Mouse (Mus musculus) left cerebral cortex, postnatal 4 days (tissue): ENCODE measurements at regions not wholly inside any gene's neighbourhood (a gene's known extent, or its start where the extent isn't known, plus 50 kb on each side); places are given as distances from the start of the nearest gene placed in this dataset.
A peak's percentile ranks its signal among the peaks of the same experiment; 100 is the strongest.

Source experiments
- DNase-seq: peaks from one replicate; pipeline ENCODE4 v3.0.0-alpha.2; 2022
- intact Hi-C: fragments of 180-260 bp; cut with DNase I; formaldehyde crosslinking; loops from one replicate; pipeline ENCODE4 v1.15.1; 2025

DNA sequence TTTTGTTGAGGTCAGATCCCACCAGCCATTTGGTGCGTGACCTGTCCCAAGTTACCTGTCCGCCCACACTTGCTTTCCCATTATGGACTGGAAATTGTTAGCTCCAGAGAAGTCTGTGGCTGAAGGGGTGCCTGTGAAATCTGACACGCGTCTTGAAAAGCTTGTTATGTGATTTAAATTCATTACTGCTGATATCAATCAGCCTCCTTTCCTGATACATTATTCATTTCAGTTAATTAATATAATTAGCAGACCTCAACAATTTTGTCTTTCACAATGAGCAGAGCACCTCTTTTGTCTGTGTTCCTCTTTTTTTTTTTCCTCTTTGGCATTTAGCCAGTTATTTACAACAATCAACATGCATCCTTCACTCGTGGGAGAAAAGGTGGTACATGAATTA, 58.6 kb upstream of the Grip1 start:
- intact Hi-C loops: no loop called here
- DNase-seq: no peak

DNA sequence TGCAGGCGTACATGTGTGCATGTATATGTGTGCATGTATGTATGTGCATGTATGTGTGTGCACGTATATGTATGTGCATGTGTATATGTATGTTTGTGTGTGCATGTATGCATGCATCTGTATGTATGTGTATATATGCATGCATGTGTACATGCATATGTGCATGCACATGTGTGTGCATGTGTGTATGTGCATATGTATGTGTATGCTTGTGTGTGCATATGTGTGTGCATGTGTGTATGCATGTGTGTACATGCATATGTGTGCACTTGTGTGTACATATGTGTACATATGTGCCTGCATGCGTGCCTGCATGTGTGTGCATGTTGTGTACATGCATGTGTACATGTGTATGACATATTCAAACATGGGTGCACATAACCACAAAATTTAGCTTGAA, 65.7 kb upstream of the Grip1 start:
- no peak for DNase-seq
- intact Hi-C loops: no loop called here

DNA sequence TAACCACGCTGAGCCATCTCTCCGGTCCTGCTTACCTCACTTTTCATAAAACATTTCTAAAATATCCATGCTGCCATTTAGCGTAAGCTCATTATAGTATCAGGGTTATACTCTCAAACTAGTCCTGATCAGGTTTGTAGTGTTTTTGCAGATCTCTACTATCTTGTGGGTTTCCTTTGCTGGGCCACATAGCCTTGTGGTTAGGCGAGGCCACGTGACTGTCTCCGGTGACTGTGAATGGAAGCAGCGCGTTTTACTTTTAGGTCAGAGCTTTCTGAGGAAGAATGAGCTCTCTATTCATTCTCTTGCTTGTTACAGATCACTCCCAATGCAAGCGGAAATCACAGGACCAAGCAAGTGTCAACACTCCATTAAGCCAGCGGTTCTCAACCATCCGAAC, 71.4 kb upstream of the Grip1 start:
- intact Hi-C loops: no loop called here
- DNase-seq: no peak

DNA sequence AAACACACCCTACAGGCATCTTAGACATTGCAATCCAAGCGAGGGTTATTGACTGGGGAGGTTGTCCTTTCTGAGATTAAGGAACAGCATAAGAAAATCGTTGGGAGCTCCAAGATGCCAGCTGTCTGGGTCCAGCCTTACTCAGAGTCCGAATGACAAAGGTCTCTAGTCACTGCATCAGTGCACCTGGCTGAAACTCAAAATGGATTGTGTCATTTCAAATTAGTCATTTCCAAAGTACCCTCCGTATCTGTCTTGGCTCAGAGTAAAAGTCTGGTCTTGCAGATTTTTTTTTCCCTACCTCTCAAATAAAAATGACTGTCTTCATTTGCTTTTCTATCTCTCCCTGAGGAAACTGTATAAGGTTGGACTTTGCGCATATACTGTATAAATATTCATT, 85.1 kb upstream of the Grip1 start:
- DNase-seq: peak; percentile 5
- intact Hi-C loops: no loop called here

DNA sequence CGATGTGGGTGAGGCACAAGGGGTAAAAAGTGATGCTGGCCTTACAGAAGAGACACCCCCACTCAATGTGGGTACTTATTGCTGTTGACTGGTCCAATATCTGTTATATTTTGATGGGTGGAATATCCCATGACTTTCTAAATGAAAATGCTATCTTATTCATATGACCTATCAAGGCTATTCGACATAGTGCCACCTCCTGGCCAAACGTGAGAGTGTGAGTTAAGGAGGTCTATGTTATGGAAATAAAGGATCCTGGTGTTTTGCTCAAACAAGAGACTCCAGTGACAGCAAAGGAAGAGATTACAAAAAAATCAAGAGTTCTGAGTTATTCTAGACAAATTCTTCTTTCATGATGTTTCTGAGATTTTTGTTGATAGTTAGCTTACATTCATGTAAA, 90.0 kb upstream of the Grip1 start:
- DNase-seq: peak; percentile 56
- intact Hi-C loops: no loop called here

DNA sequence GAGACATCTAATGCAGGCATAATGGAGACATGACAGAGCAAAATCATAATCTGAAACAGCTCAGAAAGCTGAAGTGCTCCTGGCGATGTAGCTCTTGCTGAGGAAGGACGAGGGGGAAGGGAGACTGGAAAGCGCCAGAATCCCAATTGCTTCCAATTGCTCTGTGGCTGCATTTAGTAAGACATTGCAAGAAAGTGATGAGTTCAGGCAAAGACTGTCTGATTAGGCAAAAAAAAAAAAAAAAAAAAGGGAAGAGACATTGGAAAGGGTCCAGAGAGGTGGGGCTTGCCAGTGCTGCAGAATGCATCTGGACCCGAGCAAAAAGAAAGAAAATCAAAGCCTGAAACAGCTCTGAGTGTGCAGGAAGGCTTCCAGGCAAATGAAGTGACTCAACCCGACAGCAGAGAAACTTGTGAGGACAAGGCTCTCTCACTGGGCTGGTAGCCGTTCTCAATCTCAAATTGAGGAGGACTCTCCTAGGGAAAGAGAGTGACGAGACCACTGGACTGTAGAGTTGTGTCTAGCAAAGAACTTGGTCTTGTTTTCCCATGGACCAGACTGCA, 94.8 kb upstream of the Grip1 start:
- DNase-seq: peak; percentile 3
- intact Hi-C loops: no loop called here

DNA sequence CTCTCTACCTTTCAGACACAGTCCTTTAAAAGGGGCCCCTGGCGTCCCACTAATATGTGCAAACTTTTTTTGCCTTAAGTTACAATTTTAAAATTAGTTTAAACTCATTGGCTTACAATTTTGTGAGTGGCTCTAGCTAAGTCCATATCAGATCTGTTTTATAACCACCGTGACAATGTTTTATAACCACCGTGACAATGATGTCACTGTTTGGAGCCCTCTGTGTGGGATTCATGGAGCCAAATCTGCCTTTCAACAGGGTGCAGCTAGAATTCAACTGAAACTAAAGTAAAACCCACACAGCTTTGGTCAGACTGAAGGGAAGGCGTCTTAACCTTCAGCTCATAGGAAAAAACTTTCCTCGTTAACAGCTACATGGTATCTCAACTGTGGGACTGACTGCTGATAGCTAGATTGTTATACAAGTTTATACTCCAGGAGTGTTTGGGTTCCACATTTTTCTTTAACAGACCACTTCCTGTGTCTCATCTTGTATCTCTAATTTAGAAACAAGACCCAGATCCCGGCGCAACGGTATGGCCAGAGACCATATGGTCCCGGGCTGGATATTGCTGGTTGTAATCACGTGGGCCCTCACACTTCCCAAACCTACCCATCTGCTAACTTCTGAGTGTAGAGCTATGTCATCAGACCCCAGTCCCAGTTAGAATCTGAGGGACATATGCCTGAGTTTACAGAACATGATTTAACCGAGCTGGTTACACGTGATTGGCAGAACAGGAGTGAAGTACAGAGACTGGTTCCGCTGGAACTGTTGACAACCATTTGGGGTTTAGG, 102.7 kb upstream of the Cand1 start:
- no peak for DNase-seq
- intact Hi-C loops: no loop called here

DNA sequence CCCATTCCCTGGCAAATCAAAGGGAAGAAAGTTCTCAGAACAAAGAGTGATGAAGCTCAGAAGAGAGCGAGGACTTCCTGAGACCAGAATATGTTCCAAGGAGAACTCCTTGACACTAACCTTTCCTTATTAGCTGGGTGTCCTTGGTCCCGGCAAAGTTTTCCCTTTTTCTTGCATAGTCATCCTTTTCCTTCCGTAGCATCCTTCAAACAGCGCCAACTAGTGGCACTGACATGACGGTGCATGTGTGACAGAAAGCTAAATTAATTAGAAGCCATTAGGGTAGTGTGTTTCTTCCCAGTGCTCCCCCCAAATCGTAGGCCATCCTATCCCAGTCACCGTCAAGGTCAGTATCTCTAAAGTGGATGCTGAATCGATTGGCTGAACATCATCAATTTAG, 100.5 kb upstream of the Cand1 start:
- DNase-seq: no peak

DNA sequence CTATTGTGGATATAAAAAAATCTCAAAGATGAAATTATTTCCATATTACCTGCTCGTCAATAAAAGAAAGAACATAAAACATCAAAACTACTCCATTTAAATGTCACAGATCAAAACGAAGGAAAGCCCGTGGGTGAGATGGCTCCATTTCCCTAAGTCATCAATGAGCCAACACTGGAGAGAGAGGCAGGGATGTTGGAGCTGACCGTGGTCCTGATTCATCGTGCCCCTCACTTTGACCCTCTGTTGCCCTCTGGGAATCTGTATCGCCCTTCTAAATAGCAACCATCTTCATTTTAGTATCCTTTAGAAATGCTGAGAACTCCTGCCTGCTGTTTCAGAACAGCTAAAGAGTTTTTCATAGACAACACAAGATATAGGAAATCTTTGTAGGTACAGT, 87.1 kb upstream of the Cand1 start:
- intact Hi-C loops: no loop called here
- no peak for DNase-seq

More for the DNA sequence above, 100.5 kb upstream of the Cand1 start:
- intact Hi-C loops: no loop called here

DNA sequence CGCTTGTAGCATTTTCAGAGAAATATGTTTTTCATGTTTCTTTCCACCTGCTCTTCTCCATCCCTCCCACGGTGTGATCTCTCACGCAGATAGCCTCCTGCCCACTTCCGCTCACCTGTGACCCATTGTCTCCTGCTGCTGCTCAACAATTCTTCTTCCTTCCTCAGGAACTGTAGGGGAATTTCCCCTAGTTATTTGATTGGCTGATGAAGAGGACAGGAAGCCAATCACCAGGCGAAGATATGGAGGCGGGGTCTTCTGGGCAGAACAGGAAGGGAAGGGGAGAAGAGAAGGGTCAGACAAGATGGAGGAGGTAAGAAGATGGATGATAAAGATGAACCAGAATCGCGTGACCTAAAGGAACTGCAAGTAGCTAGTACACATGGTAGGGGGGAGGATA, 80.1 kb upstream of the Cand1 start:
- intact Hi-C loops: no loop called here
- no peak for DNase-seq

DNA sequence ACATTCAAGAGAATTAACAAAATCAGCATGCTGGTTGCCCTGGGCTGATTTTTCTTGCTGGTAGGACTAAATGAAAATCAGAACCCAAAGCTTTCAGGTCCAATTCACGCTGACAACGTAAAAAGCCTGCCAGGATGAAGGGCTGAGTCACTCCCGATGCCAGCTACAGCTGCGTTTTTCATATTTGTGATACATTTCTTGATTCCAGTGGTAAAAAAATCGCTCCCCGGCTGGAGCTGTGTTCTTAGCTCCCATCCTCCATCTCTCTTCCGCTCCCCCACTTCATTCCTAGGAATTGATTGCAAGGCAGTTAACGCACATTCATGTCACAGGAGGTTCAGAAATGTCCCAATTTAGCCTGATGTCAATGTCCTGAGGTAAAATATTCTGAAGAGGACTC, 78.6 kb upstream of the Cand1 start:
- intact Hi-C loops: no loop called here
- no peak for DNase-seq

DNA sequence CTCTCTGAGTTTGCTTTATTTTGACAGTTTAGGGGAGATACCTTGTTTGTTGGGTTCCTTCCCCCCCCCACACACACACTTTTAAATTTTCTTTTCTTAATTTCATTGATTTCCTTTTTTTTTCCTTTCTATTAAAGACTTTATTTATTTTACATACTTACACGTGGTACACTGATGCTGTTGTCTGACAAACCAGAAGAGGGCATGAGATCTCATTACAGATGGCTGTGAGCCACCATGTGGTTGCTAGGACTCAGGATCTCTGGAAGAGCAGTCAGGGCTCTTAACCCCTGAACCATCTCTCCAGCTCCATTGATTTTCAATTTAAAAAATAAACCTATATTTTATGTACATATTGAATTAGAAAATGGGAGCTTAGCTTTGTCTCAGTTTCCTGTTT, 71.7 kb upstream of the Cand1 start:
- no peak for DNase-seq
- intact Hi-C loops: no loop called here

DNA sequence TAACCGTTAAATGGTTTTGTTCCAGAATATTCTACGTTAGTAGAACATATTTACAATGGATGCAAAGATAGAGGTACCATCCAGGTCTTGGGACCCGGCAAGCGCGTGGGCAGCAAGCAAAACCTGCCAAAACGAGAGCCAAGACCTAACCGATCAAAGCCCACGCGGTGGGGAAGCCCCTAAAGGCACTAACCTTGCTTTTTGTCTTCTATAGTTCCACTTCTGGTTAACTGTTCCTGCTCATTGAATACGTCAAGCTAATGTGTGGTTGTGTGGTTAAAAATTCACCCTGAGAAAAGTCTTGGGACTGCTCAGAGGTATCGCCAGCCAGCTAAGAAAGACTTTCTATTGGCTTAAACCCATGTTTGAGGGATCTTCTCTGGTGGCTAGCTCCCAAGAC, 55.9 kb upstream of the Cand1 start:
- DNase-seq: no peak
- intact Hi-C loops: no loop called here

DNA sequence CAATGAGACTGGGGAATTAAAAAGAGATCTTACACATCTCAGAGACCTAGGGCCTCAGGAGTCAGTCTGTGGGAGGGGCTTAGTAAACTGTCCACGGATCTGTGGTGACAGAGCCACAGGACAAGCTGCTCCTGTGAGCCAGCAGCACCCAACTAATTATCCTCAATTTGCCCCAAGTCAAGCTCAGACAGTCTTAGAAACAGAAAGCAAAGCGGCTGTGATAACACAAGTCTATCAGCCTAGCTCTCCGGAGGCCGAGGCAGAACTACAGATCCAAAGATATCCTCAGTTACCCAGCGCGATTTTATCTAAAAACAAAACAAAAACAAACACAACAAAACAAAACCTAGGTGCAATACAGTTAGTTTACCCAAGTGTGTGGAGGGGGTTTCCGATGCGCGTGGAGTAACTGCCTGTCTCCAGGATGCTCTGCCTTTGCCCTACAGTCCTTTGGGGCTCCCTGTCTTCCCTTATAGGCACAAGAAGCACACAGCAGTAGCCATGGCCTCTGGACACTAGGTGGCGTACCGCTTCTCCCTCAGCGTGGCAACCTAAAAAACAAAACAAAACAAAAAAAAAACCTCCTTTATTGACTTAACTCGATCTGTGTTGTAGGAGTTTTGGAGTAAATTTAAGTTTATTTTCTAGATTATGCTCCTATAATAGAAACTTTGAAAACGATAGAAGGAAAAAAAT, 54.7 kb upstream of the Cand1 start:
- intact Hi-C loops: no loop called here

DNA sequence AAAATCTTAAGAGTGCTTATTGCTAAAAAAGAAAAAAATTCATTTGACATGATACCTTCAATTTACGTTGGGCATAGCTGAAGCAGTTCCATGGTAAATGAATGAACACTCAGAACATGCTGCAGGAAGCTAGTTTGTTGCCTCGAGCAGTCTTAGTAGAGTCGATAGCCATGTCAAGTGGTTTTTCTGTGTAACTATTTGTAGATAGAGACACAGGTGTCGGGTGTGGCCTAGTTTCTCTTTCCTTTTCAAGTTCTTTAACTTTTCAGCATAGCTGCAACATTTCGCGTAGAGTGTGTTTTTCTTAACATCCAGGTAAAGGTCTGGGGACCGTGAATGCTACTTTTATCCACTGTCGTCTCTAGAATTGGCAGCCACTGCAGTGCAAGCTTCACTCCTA, 53.5 kb upstream of the Cand1 start:
- intact Hi-C loops: no loop called here
- no peak for DNase-seq

More for the DNA sequence above, 54.7 kb upstream of the Cand1 start:
- peak; percentile 54 for DNase-seq
